Mouse (Mus musculus) hindbrain, embryonic 16.5 days (tissue): ENCODE measurements at regions not wholly inside any gene's neighbourhood (a gene's known extent, or its start where the extent isn't known, plus 50 kb on each side); places are given as distances from the start of the nearest gene placed in this dataset.

ENCODE experiments used
- ATAC-seq: fragments of 200-750 bp; cut with Nextera tagmentation; 2 replicates; pipeline ENCODE4 v1.8.0; 2017; ENCODE audit warnings: moderate TSS enrichment, moderate library complexity
- H3K27ac ChIP-seq: fragments of 300-500 bp; sonication (generic); 2 replicates; pipeline ENCODE4 v1.5.1; 2014; ENCODE audit warnings: low read depth, mild to moderate bottlenecking, control low read depth, low read length, moderate library complexity
- H3K27me3 ChIP-seq: fragments of 300-500 bp; sonication (generic); replicated peaks from 2 replicates; pipeline ENCODE4 v1.6.1; 2014; ENCODE audit warnings: low read length; ENCODE audit not compliant: control insufficient read depth, insufficient read depth
- H3K36me3 ChIP-seq: fragments of 300-500 bp; sonication (generic); 2 replicates; pipeline ENCODE4 v1.6.1; 2014; ENCODE audit warnings: mild to moderate bottlenecking, low read length, moderate library complexity, mixed read lengths; ENCODE audit not compliant: control insufficient read depth, insufficient read depth
- H3K4me1 ChIP-seq: fragments of 300-500 bp; sonication (generic); 2 replicates; pipeline ENCODE4 v1.6.1; 2014; ENCODE audit warnings: low read depth, low read length; ENCODE audit not compliant: control insufficient read depth, insufficient read depth
- H3K4me2 ChIP-seq: fragments of 300-500 bp; sonication (generic); 2 replicates; pipeline ENCODE4 v1.6.1; 2014; ENCODE audit warnings: mild to moderate bottlenecking, low read length, control low read depth, moderate library complexity
- H3K4me3 ChIP-seq: fragments of 300-500 bp; sonication (generic); 2 replicates; pipeline ENCODE4 v1.5.1; 2014; ENCODE audit warnings: mild to moderate bottlenecking, low read length, control low read depth, moderate library complexity
- H3K9ac ChIP-seq: fragments of 300-500 bp; sonication (generic); 2 replicates; pipeline ENCODE4 v1.6.1; 2014; ENCODE audit warnings: low read depth, mild to moderate bottlenecking, control low read depth, low read length, moderate library complexity
- H3K9me3 ChIP-seq: fragments of 300-500 bp; sonication (generic); 2 replicates; pipeline ENCODE4 v1.6.1; 2014; ENCODE audit warnings: mild to moderate bottlenecking, low read length, moderate library complexity; ENCODE audit not compliant: control insufficient read depth
- WGBS: fragments of 180-500 bp; shearing (Covaris S2); extraction: QIAGEN DNeasy Blood & Tissue Kit; methylation state at CpG from one replicate; pipeline ENCODE4 v1.1.7; 2014; 5-methylcytosine and 5-hydroxymethylcytosine counted together

GRCm38 (mm10) chr12:35334344-35335075 lies 200.3 kb downstream of the Ahr start:
- no peaks in the 10 kb centered on the region for H3K4me1 ChIP-seq
- no peak overlapping the region for H3K4me2 ChIP-seq
- H3K27me3 ChIP-seq = no peaks in the 10 kb centered on the region
- H3K36me3 ChIP-seq = no peaks in the 10 kb centered on the region
- ATAC-seq = no peak
- H3K9me3 ChIP-seq = no peaks in the 10 kb centered on the region
- no peak overlapping the region for H3K27ac ChIP-seq
- H3K9ac ChIP-seq = no peak overlapping the region
- 67% methylated on average over 10 of the region's 10 CpGs for WGBS
- no peak overlapping the region for H3K4me3 ChIP-seq

GRCm38 (mm10) chr12:35331303-35331702 lies 203.5 kb downstream of the Ahr start:
- Histone ChIP-seq H3K4me3 (no peak overlapping the region), H3K9me3 (no peaks in the 10 kb centered on the region), H3K9ac (no peak overlapping the region), H3K4me1 (no peaks in the 10 kb centered on the region), H3K36me3 (no peaks in the 10 kb centered on the region), H3K4me2 (no peak overlapping the region), H3K27ac (no peak overlapping the region), H3K27me3 (no peaks in the 10 kb centered on the region)
- ATAC-seq = no peak
- WGBS = 98% methylated on average over 3 of the region's 3 CpGs

- no peak overlapping the region for H3K4me2 ChIP-seq
- H3K4me3 ChIP-seq = no peak overlapping the region
- H3K36me3 ChIP-seq = no peaks in the 10 kb centered on the region
- H3K9me3 ChIP-seq = no peaks in the 10 kb centered on the region
- no peaks in the 10 kb centered on the region for H3K4me1 ChIP-seq
- H3K27ac ChIP-seq = no peak overlapping the region
- WGBS = 84% methylated on average over 6 of the region's 6 CpGs
- H3K27me3 ChIP-seq = no peaks in the 10 kb centered on the region
- ATAC-seq = no peak
- no peak overlapping the region for H3K9ac ChIP-seq
These were observed 205.1 kb downstream of the Ahr start for GRCm38 (mm10) chr12:35329699-35330098.

- H3K27me3 ChIP-seq = no peaks in the 10 kb centered on the region
- H3K9ac ChIP-seq = no peak overlapping the region
- 92% methylated on average over 4 of the region's 4 CpGs for WGBS
- no peaks in the 10 kb centered on the region for H3K4me1 ChIP-seq
- no peak overlapping the region for H3K4me2 ChIP-seq
- H3K4me3 ChIP-seq = no peak overlapping the region
- H3K9me3 ChIP-seq = no peaks in the 10 kb centered on the region; the same call in 1 of the 2 replicates
- no peak overlapping the region for H3K27ac ChIP-seq
- no peak for ATAC-seq
- no peaks in the 10 kb centered on the region for H3K36me3 ChIP-seq
These were observed 215.3 kb downstream of the Ahr start for GRCm38 (mm10) chr12:35319571-35319970.

GRCm38 (mm10) chr12:35317046-35317445 lies 217.8 kb downstream of the Ahr start:
- ATAC-seq = no peak
- WGBS = 80% methylated on average over 3 of the region's 3 CpGs
- Histone ChIP-seq H3K4me2 (no peak overlapping the region), H3K4me3 (no peak overlapping the region), H3K9ac (no peak overlapping the region), H3K27ac (no peak overlapping the region), H3K4me1 (no peaks in the 10 kb centered on the region), H3K27me3 (no peaks in the 10 kb centered on the region), H3K9me3 (no peaks in the 10 kb centered on the region; the same call in 1 of the 2 replicates), H3K36me3 (no peaks in the 10 kb centered on the region)

GRCm38 (mm10) chr12:35314035-35314434 lies 220.8 kb downstream of the Ahr start:
- 86% methylated on average over 2 of the region's 2 CpGs for WGBS
- H3K4me1 ChIP-seq = no peaks in the 10 kb centered on the region
- no peak overlapping the region for H3K27ac ChIP-seq
- H3K9ac ChIP-seq = no peak overlapping the region
- H3K36me3 ChIP-seq = no peaks in the 10 kb centered on the region
- H3K9me3 ChIP-seq = no peaks in the 10 kb centered on the region
- H3K27me3 ChIP-seq = no peaks in the 10 kb centered on the region
- H3K4me3 ChIP-seq = no peak overlapping the region
- no peak for ATAC-seq
- no peak overlapping the region for H3K4me2 ChIP-seq

- 42% methylated on average over 11 of the region's 11 CpGs for WGBS
- no peak overlapping the region for H3K4me3 ChIP-seq
- H3K27me3 ChIP-seq = no peaks in the 10 kb centered on the region
- no peaks in the 10 kb centered on the region for H3K4me1 ChIP-seq
- no peaks in the 10 kb centered on the region for H3K36me3 ChIP-seq
- no peaks in the 10 kb centered on the region for H3K9me3 ChIP-seq
- H3K9ac ChIP-seq = no peak overlapping the region
- ATAC-seq = peak; percentile 76
- no peak overlapping the region for H3K27ac ChIP-seq
- no peak overlapping the region for H3K4me2 ChIP-seq
These were observed 221.5 kb downstream of the Ahr start for GRCm38 (mm10) chr12:35313191-35313925.

- Histone ChIP-seq H3K9ac (no peak overlapping the region), H3K36me3 (no peaks in the 10 kb centered on the region), H3K9me3 (no peaks in the 10 kb centered on the region), H3K27ac (no peak overlapping the region), H3K4me2 (no peak overlapping the region), H3K4me1 (no peaks in the 10 kb centered on the region), H3K27me3 (no peaks in the 10 kb centered on the region), H3K4me3 (no peak overlapping the region)
- peak; percentile 65 for ATAC-seq
These were observed 226.3 kb downstream of the Ahr start for GRCm38 (mm10) chr12:35308537-35308936.

GRCm38 (mm10) chr12:35303764-35304717 lies 230.8 kb downstream of the Ahr start:
- Histone ChIP-seq H3K9ac (no peak overlapping the region), H3K27me3 (no peaks in the 10 kb centered on the region), H3K4me3 (no peak overlapping the region), H3K36me3 (no peaks in the 10 kb centered on the region), H3K9me3 (no peaks in the 10 kb centered on the region), H3K27ac (no peak overlapping the region), H3K4me1 (no peaks in the 10 kb centered on the region), H3K4me2 (no peak overlapping the region)
- WGBS = 74% methylated on average over 3 of the region's 3 CpGs
- no peak for ATAC-seq
